Mouse (Mus musculus): ENCODE results near the gene Igfbp3. TPM values are rescaled to one million over a fixed set of nuclear protein-coding genes. Genes with fewer than 3 reads are reported as not detected.

Igfbp3 gene
- polyA plus RNA-seq, 1 experiment, result not detected

GRCm38 (mm10) chr11:7213161-7213500 is 592 bp downstream of the Igfbp3 start:
- H3K4me1 ChIP-seq (ENCODE audit: control insufficient read depth, insufficient read depth, low read length), result no peaks in the 10 kb centered on the region
- H3K4me3 ChIP-seq (ENCODE audit: insufficient read depth, low read length), result no peak overlapping the region
- TF ChIP-seq CTCF (IDR thresholded peaks at IDR 0.05; ENCODE audit: low read depth, low read length), result no peak
- no peak for TF ChIP-seq POLR2A (IDR thresholded peaks at IDR 0.05; ENCODE audit: borderline replicate concordance, low read depth, low read length)
- no peak overlapping the region for H3K27ac ChIP-seq (ENCODE audit: insufficient read depth, low read depth, low read length)

- Histone ChIP-seq H3K4me3 (ENCODE audit: insufficient read depth, low read length) (no peak overlapping the region), H3K27ac (ENCODE audit: insufficient read depth, low read depth, low read length) (no peak overlapping the region), H3K4me1 (ENCODE audit: control insufficient read depth, insufficient read depth, low read length) (no peaks in the 10 kb centered on the region)
- TF ChIP-seq CTCF (IDR thresholded peaks at IDR 0.05; ENCODE audit: low read depth, low read length) (no peak), POLR2A (IDR thresholded peaks at IDR 0.05; ENCODE audit: borderline replicate concordance, low read depth, low read length) (no peak)
These were observed 1.5 kb downstream of the Igfbp3 start for GRCm38 (mm10) chr11:7212126-7212798.

- H3K27ac ChIP-seq (ENCODE audit: insufficient read depth, low read depth, low read length), result no peak overlapping the region
- TF ChIP-seq CTCF (IDR thresholded peaks at IDR 0.05; ENCODE audit: low read depth, low read length), result no peak
- TF ChIP-seq POLR2A (IDR thresholded peaks at IDR 0.05; ENCODE audit: borderline replicate concordance, low read depth, low read length), result no peak
- H3K4me3 ChIP-seq (ENCODE audit: insufficient read depth, low read length), result no peak overlapping the region
- H3K4me1 ChIP-seq (ENCODE audit: control insufficient read depth, insufficient read depth, low read length), result no peaks in the 10 kb centered on the region
These were observed 2.5 kb downstream of the Igfbp3 start for GRCm38 (mm10) chr11:7211211-7211610.

- no peak overlapping the region for H3K27ac ChIP-seq (ENCODE audit: insufficient read depth, low read depth, low read length)
- H3K4me1 ChIP-seq (ENCODE audit: control insufficient read depth, insufficient read depth, low read length), result no peaks in the 10 kb centered on the region
- no peak for TF ChIP-seq POLR2A (IDR thresholded peaks at IDR 0.05; ENCODE audit: borderline replicate concordance, low read depth, low read length)
- peak; percentile 75 for TF ChIP-seq CTCF (IDR thresholded peaks at IDR 0.05; ENCODE audit: low read depth, low read length)
- no peak overlapping the region for H3K4me3 ChIP-seq (ENCODE audit: insufficient read depth, low read length)
These were observed 3.4 kb downstream of the Igfbp3 start for GRCm38 (mm10) chr11:7210343-7210742.

- Histone ChIP-seq H3K4me1 (ENCODE audit: control insufficient read depth, insufficient read depth, low read length) (no peaks in the 10 kb centered on the region), H3K4me3 (ENCODE audit: insufficient read depth, low read length) (no peak overlapping the region)
These were observed 9.9 kb downstream of the Igfbp3 start for GRCm38 (mm10) chr11:7203846-7204245.

GRCm38 (mm10) chr11:7202206-7202605 is 11.5 kb downstream of the Igfbp3 start:
- Histone ChIP-seq H3K4me1 (ENCODE audit: control insufficient read depth, insufficient read depth, low read length) (no peaks in the 10 kb centered on the region), H3K27ac (ENCODE audit: insufficient read depth, low read depth, low read length) (no peak overlapping the region), H3K4me3 (ENCODE audit: insufficient read depth, low read length) (no peak overlapping the region)
- TF ChIP-seq POLR2A (IDR thresholded peaks at IDR 0.05; ENCODE audit: borderline replicate concordance, low read depth, low read length) (no peak), CTCF (IDR thresholded peaks at IDR 0.05; ENCODE audit: low read depth, low read length) (no peak)

More at GRCm38 (mm10) chr11:7203846-7204245, 9.9 kb downstream of the Igfbp3 start:
- TF ChIP-seq CTCF (IDR thresholded peaks at IDR 0.05; ENCODE audit: low read depth, low read length), result no peak
- TF ChIP-seq POLR2A (IDR thresholded peaks at IDR 0.05; ENCODE audit: borderline replicate concordance, low read depth, low read length), result no peak
- H3K27ac ChIP-seq (ENCODE audit: insufficient read depth, low read depth, low read length), result no peak overlapping the region

- Histone ChIP-seq H3K27ac (ENCODE audit: insufficient read depth, low read depth, low read length) (no peak overlapping the region), H3K4me3 (ENCODE audit: insufficient read depth, low read length) (no peak overlapping the region), H3K4me1 (ENCODE audit: control insufficient read depth, insufficient read depth, low read length) (no peaks in the 10 kb centered on the region)
- TF ChIP-seq POLR2A (IDR thresholded peaks at IDR 0.05; ENCODE audit: borderline replicate concordance, low read depth, low read length), result no peak
- TF ChIP-seq CTCF (IDR thresholded peaks at IDR 0.05; ENCODE audit: low read depth, low read length), result no peak
These were observed 13.3 kb downstream of the Igfbp3 start for GRCm38 (mm10) chr11:7200393-7200783.

- TF ChIP-seq CTCF (IDR thresholded peaks at IDR 0.05; ENCODE audit: low read depth, low read length) (no peak), POLR2A (IDR thresholded peaks at IDR 0.05; ENCODE audit: borderline replicate concordance, low read depth, low read length) (no peak)
- Histone ChIP-seq H3K4me1 (ENCODE audit: control insufficient read depth, insufficient read depth, low read length) (no peaks in the 10 kb centered on the region), H3K27ac (ENCODE audit: insufficient read depth, low read depth, low read length) (no peak overlapping the region), H3K4me3 (ENCODE audit: insufficient read depth, low read length) (no peak overlapping the region)
These were observed 13.9 kb downstream of the Igfbp3 start for GRCm38 (mm10) chr11:7199736-7200392.

- Histone ChIP-seq H3K4me1 (ENCODE audit: control insufficient read depth, insufficient read depth, low read length) (no peaks in the 10 kb centered on the region), H3K27ac (ENCODE audit: insufficient read depth, low read depth, low read length) (no peak overlapping the region), H3K4me3 (ENCODE audit: insufficient read depth, low read length) (no peak overlapping the region)
- TF ChIP-seq CTCF (IDR thresholded peaks at IDR 0.05; ENCODE audit: low read depth, low read length), result no peak
- no peak for TF ChIP-seq POLR2A (IDR thresholded peaks at IDR 0.05; ENCODE audit: borderline replicate concordance, low read depth, low read length)
These were observed 15.1 kb downstream of the Igfbp3 start for GRCm38 (mm10) chr11:7198481-7199256.

- Histone ChIP-seq H3K4me3 (ENCODE audit: insufficient read depth, low read length) (no peak overlapping the region), H3K4me1 (ENCODE audit: control insufficient read depth, insufficient read depth, low read length) (no peaks in the 10 kb centered on the region), H3K27ac (ENCODE audit: insufficient read depth, low read depth, low read length) (no peak overlapping the region)
- TF ChIP-seq POLR2A (IDR thresholded peaks at IDR 0.05; ENCODE audit: borderline replicate concordance, low read depth, low read length), result no peak
- no peak for TF ChIP-seq CTCF (IDR thresholded peaks at IDR 0.05; ENCODE audit: low read depth, low read length)
These were observed 15.7 kb downstream of the Igfbp3 start for GRCm38 (mm10) chr11:7198006-7198405.

All from bone marrow macrophage, adult 2 months (primary cell).